Comparison of ENCODE assay signal across 9 mouse cellular contexts in the genomic region with DNA sequence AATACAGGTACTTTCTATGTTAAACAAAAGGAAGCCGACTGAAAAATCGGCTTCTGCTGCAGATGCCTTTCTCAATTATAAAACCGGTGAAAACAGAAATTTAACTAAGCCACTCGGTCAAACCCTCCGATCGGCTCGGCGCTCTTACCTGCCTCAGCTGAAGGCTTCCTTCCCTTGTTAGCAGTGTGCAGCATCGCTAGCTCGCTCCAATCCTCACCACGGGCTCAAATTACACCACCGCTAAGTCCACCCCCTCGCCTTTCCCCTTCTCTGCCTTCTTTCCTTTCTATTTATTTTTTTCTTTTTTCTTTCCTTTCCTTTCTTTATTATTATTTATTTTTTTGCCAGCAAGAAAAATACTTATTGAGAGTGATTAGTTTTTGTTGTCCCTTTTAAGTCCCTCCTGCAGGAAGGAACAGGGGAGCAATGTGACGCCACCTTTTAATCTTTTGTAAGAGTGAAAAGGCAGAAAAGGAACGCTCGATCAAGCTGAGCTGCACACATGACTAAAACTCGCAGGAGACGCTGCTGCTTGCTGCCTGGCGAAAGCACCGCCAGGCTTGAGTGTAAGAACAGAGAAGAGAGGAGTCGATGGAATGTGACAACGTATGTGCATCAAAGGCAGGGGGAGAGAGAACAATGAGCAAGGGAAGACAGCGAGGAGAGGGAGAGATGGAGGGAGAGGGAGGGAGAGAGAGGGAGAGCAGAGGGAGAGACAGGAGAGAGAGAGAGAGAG.
DNase-seq lines count a peak whose midpoint lies in the region; ATAC-seq lines count a peak whose summit lies in the region.
"Had no signal": no experiment of that assay in that cellular context is flagged by ENCODE, and none has a peak within 500 bp of the region (broad histone marks: within the 10 kb centered on the region; RNA-seq: fewer than 3 reads in every experiment).

No protein-coding gene starts in this region.

- H3K4me3 ChIP-seq in heart, embryonic 14.5 days (ENCODE audit: control insufficient read depth in 1 of 2, insufficient read depth in 1 of 2, low read depth in 1 of 2, low read length in 2 of 2): peak overlapping the region; percentile 53 to 70
- no peak overlapping the region; the same call in 1 of the 2 replicates for H3K4me3 ChIP-seq in liver, embryonic 15.5 days (replicated peaks)

- no peaks in the 10 kb centered on the region for H3K9me3 ChIP-seq in heart, embryonic 14.5 days (ENCODE audit: control insufficient read depth, low read length)
- H3K9me3 ChIP-seq in liver, embryonic 15.5 days (replicated peaks): no peaks in the 10 kb centered on the region

- H3K9ac ChIP-seq in heart, embryonic 14.5 days (ENCODE audit: low read length): peak overlapping the region; percentile 75
- no peak overlapping the region for H3K9ac ChIP-seq in liver, embryonic 15.5 days

- no peaks in the 10 kb centered on the region for H3K27me3 ChIP-seq in heart, embryonic 14.5 days (ENCODE audit: control insufficient read depth, insufficient read depth, low read length)
- peaks cover 6% of the 10 kb centered on the region; the same call in 1 of the 2 replicates for H3K27me3 ChIP-seq in liver, embryonic 15.5 days
- H3K27me3 ChIP-seq: CH12.LX had no signal

- peak overlapping the region; percentile 90 to 97 for H3K27ac ChIP-seq in heart, embryonic 14.5 days (replicated peaks in 1 of 2; ENCODE audit: control insufficient read depth in 1 of 2, insufficient read depth in 1 of 2, low read depth in 2 of 2, low read length in 2 of 2)
- H3K27ac ChIP-seq in liver, embryonic 15.5 days (replicated peaks): no peak overlapping the region

- no peaks in the 10 kb centered on the region for H3K36me3 ChIP-seq in heart, embryonic 14.5 days (ENCODE audit: control insufficient read depth, insufficient read depth, low read length)
- H3K36me3 ChIP-seq in liver, embryonic 15.5 days (replicated peaks): no peaks in the 10 kb centered on the region

- H3K4me1 ChIP-seq in heart, embryonic 14.5 days (ENCODE audit: control insufficient read depth in 2 of 2, insufficient read depth in 2 of 2, low read length in 2 of 2): peaks cover 4 to 8% of the 10 kb centered on the region in 2 experiments; a peak in 3 of 4 replicates
- H3K4me1 ChIP-seq in liver, embryonic 15.5 days (replicated peaks): no peaks in the 10 kb centered on the region

- peak overlapping the region; percentile 75 for H3K4me2 ChIP-seq in heart, embryonic 14.5 days (ENCODE audit: low read length)
- H3K4me2 ChIP-seq in liver, embryonic 15.5 days: peak overlapping the region; percentile 41

- under 1% methylated on average over 23 of the region's 23 CpGs for WGBS in heart, embryonic 14.5 days
- WGBS in liver, embryonic 15.5 days (ENCODE audit: insufficient replicate concordance): 3% methylated on average over 23 of the region's 23 CpGs

- ATAC-seq in heart, embryonic 14.5 days (ENCODE audit: insufficient number of reproducible peaks, insufficient read depth, low FRiP score, low read depth): no peak
- no peak for ATAC-seq in liver, embryonic 15.5 days (ENCODE audit: insufficient read depth)

- DNase-seq in layer of hippocampus, adult 11-12 months (ENCODE audit: low spot score): peak; percentile 46
- no peak for DNase-seq in layer of hippocampus, adult 9-10 months (ENCODE audit: low spot score)
- peak; percentile 71 to 78 for DNase-seq in cerebellum, postnatal 25 days
- DNase-seq in kidney, postnatal 25 days: peak; percentile 12 to 40
- peak; percentile 47 for DNase-seq in right cerebral cortex, postnatal 4 days
- DNase-seq in thymus, postnatal 0 days (ENCODE audit: low spot score): no peak

Comparison
In these comparisons a context has a peak if more than half of its experiments do, and no peak if none do; other contexts are left out.
1. DNase-seq: peak in layer of hippocampus, adult 11-12 months (single experiment), cerebellum, postnatal 25 days (2 of 2), kidney, postnatal 25 days (2 of 2) and right cerebral cortex, postnatal 4 days (single experiment); none in layer of hippocampus, adult 9-10 months (single experiment) and thymus, postnatal 0 days (single experiment).